Mouse (Mus musculus) midbrain, embryonic 15.5 days (tissue): ENCODE measurements around the gene Gadd45b. TPM values are rescaled to one million over a fixed set of nuclear protein-coding genes. Genes with fewer than 3 reads are reported as not detected.

Experiments
- ATAC-seq: fragments of 200-750 bp; cut with Nextera tagmentation; replicated peaks from 2 replicates; pipeline ENCODE4 v1.8.0; 2017; ENCODE audit warnings: moderate TSS enrichment
- H3K27ac ChIP-seq: fragments of 300-500 bp; sonication (generic); 2 replicates; pipeline ENCODE4 v1.5.1; 2015; ENCODE audit warnings: mild to moderate bottlenecking, inconsistent platforms
- H3K27me3 ChIP-seq: fragments of 300-500 bp; sonication (generic); replicated peaks from 2 replicates; pipeline ENCODE4 v1.6.1; 2015; ENCODE audit warnings: inconsistent platforms
- H3K36me3 ChIP-seq: fragments of 300-500 bp; sonication (generic); replicated peaks from 2 replicates; pipeline ENCODE4 v1.6.1; 2015; ENCODE audit warnings: inconsistent platforms
- H3K4me1 ChIP-seq: fragments of 300-500 bp; sonication (generic); 2 replicates; pipeline ENCODE4 v1.6.1; 2015; ENCODE audit warnings: inconsistent platforms
- H3K4me2 ChIP-seq: fragments of 300-500 bp; sonication (generic); 2 replicates; pipeline ENCODE4 v1.6.1; 2015; ENCODE audit warnings: inconsistent platforms, mild to moderate bottlenecking, moderate library complexity
- H3K4me3 ChIP-seq: fragments of 300-500 bp; sonication (generic); 2 replicates; pipeline ENCODE4 v1.5.1; 2015; ENCODE audit warnings: mild to moderate bottlenecking, inconsistent platforms
- H3K9ac ChIP-seq: fragments of 300-500 bp; sonication (generic); 2 replicates; pipeline ENCODE4 v1.6.1; 2015; ENCODE audit warnings: mild to moderate bottlenecking, inconsistent platforms
- H3K9me3 ChIP-seq: fragments of 300-500 bp; sonication (generic); 2 replicates; pipeline ENCODE4 v1.6.1; 2016; ENCODE audit warnings: inconsistent platforms
- WGBS: fragments of 180-500 bp; shearing (Covaris S2); methylation state at CpG from one replicate; pipeline ENCODE4 v1.1.7; 2015; ENCODE audit warnings: mixed read lengths; 5-methylcytosine and 5-hydroxymethylcytosine counted together
- polyA plus RNA-seq: library from polyadenylated mRNA; unstranded; fragments of >200 nt; fragmentation: Nextera tagmentation; extraction: Ambion mirVana; gene quantifications from 2 replicates; pipeline ENCODE4 v1.2.1, GENCODE M21; 2015

Gene Gadd45b
- polyA plus RNA-seq, 1 experiment from 2014 or later = 5.5 TPM

DNA sequence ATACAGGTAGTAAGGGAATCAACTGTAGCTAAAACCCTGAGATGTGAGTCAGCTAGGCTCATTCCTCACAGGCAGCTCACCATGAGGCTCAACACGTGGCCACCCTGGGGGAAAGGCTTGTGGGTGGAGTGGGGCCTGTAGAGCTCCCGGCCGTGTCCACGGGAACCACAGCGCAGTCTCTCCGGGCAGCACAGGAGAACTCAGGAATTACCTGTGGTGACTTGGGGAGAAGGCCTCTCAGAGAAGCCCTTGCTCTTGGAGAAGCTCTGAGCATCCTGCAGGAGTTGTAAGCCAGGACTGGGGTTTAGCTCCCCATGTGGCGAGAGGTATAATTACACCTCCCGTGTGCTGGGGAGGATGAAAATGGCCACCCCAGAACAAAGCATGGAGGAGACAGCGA, 25.7 kb downstream of the Gadd45b start:
- ATAC-seq = 0 out of 2 replicates have a peak, but pooled peaks have one; percentile 30
- 23% methylated on average over 9 of the region's 9 CpGs for WGBS
- Histone ChIP-seq H3K27ac (no peak overlapping the region), H3K4me3 (no peak overlapping the region), H3K9me3 (no peaks in the 10 kb centered on the region), H3K4me1 (peaks cover 7% of the 10 kb centered on the region), H3K36me3 (no peaks in the 10 kb centered on the region), H3K4me2 (no peak overlapping the region), H3K27me3 (no peaks in the 10 kb centered on the region; the same call in 1 of the 2 replicates), H3K9ac (no peak overlapping the region)

DNA sequence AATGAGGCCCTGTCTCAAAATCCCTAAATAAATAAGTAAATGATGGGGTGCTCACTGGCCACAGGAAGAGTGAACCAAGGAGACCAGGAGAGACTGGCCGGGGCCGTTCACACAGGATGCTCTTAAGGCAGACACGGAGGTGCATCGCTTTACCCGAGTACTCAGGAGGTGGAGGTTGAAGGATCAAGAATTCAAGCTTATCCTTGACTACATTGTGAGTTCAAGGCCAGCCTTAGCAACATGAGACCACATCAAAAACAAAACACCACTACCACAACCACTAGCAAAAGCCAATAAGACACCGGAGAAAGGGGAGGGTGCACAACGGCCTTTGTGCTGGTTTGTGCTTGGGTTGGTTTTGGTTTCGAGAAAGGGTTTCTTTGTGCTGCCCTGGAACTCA, 26.5 kb downstream of the Gadd45b start:
- no peaks in the 10 kb centered on the region for H3K9me3 ChIP-seq
- H3K27ac ChIP-seq = no peak overlapping the region
- peaks cover 7% of the 10 kb centered on the region for H3K4me1 ChIP-seq
- no peak overlapping the region for H3K9ac ChIP-seq
- no peak overlapping the region for H3K4me2 ChIP-seq
- H3K36me3 ChIP-seq = no peaks in the 10 kb centered on the region
- no peak for ATAC-seq
- WGBS = 96% methylated on average over 8 of the region's 8 CpGs
- H3K27me3 ChIP-seq = no peaks in the 10 kb centered on the region
- H3K4me3 ChIP-seq = no peak overlapping the region

DNA sequence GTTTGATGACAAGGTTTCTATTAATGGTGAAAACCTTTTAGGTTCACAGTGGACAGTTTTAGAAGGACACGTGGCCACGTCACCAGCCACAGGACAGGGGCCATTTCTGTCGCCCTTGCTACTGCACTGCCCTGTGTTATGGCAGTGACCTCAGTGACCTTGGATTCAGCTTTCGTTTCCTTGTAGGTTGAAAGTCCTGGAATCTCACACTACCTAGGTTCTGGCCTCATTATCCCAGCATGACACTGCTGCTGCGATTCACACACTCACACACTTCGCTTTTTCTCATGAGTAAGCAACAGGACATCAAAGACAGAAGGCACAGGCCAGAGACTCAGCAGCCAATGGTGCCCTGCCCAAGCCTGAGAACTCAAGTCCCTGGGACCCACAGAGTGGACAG, 27.0 kb downstream of the Gadd45b start:
- Histone ChIP-seq H3K27ac (no peak overlapping the region), H3K36me3 (no peaks in the 10 kb centered on the region), H3K27me3 (no peaks in the 10 kb centered on the region), H3K4me3 (no peak overlapping the region), H3K9me3 (no peaks in the 10 kb centered on the region), H3K4me1 (peaks cover 7% of the 10 kb centered on the region), H3K4me2 (no peak overlapping the region), H3K9ac (no peak overlapping the region)
- 88% methylated on average over 6 of the region's 6 CpGs for WGBS
- no peak for ATAC-seq

DNA sequence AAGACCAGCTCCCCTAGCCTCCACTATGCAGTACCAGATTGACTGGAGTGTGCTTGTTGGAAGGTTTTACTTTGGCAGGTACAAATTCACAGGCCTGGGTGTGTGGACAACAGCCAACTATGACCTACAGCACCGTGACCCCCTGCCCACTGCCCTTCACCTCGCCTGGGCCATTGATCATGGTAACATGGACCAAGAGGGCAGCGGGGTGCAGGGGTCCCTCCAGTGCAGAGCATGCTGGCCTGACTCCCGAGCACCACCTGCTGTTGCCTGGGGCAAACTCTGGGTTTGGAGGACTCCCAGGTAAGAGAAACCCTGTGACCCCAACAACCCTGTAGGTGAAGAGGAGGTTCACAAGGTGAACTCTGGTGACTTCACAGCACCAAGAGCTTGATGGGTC, 27.9 kb downstream of the Gadd45b start:
- H3K27me3 ChIP-seq = no peaks in the 10 kb centered on the region
- H3K9ac ChIP-seq = no peak overlapping the region
- no peak overlapping the region for H3K27ac ChIP-seq
- H3K4me3 ChIP-seq = no peak overlapping the region
- H3K4me1 ChIP-seq = peaks cover 7% of the 10 kb centered on the region
- H3K9me3 ChIP-seq = no peaks in the 10 kb centered on the region
- H3K4me2 ChIP-seq = no peak overlapping the region
- no peaks in the 10 kb centered on the region for H3K36me3 ChIP-seq
- 70% methylated on average over 4 of the region's 4 CpGs for WGBS
- ATAC-seq = no peak

DNA sequence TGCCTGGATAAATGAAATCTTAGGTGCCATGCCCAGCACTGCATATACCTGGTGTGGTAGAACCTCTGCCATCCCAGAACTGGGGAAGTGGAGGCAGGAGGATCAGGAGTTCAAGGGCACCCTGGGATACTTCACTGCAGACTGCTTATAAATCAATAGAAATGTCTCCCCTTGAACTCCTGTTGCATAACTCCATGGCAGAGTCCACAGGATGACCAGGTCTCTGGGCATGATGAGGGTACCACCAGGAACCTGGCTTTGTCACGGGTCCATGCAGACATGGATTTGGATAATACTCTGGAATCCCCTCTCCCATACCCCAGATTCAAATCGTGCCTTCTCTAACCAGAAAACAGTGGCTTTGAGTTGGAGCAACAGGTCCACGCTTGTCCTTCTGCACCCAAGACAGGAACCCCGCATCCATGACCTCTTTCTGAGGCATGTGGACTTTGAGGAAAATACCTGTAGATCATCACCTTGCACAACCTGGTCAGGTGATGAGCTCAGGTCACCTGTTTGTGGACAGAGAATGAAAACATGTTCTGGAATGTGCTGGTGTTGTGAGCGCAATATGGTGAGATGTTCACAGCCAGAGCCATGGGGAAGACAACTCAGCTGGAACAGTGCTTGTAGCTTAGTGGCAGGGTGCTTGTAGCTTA, 29.2 kb downstream of the Gadd45b start:
- Histone ChIP-seq H3K4me3 (no peak overlapping the region), H3K4me2 (no peak overlapping the region), H3K27me3 (no peaks in the 10 kb centered on the region), H3K9me3 (no peaks in the 10 kb centered on the region), H3K9ac (no peak overlapping the region), H3K4me1 (peaks cover 7% of the 10 kb centered on the region), H3K36me3 (no peaks in the 10 kb centered on the region), H3K27ac (no peak overlapping the region)
- no peak for ATAC-seq
- 92% methylated on average over 5 of the region's 5 CpGs for WGBS

DNA sequence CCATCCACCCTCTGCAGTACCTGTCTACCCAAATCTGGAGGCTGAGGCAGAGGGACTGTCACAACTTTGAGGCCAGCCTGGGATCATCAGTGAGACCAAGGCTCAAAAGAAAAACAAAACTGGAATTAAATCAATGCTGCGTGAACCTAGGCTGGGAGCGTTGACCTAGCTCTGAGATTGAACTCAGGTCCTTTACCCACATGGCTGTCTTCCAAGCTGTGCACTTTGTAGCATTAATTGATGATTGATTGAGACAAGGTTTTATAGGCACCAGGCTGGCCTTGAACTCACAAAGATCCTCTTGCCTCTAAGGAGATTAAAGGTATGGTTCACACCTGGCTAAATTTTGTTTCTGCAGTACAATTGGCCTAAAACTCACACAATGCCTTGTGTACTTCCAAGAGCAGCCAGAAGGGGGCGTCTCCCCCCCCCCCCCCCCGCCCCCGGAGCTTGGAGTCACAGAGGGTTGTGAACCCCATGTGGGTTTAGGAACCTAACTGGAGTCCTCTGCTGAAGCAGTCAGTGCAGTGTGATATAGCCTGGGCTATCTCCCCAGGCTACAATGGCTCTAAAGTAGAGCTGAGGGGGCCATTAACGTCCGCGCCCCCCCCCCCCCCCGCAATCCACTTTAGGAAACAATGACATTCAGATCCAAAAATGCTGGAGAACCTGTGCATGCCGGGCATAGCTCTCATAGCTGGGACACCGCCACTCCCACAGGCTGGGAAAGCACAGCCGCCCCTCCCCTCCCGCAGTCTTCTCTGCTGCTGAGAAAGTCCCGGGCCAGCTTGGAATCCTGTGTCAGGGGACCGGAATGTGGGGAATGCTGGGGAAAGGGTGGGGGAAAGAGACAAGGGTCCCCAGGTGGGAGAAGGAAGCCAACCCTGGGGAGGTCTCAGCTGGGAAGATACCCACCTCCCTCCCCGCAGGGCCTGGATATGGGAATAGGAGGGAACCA, 31.0 kb downstream of the Gadd45b start:
- Histone ChIP-seq H3K27me3 (no peaks in the 10 kb centered on the region), H3K9me3 (no peaks in the 10 kb centered on the region), H3K4me3 (no peak overlapping the region), H3K27ac (0 out of 2 replicates have a peak overlapping the region, but pooled peaks have one; percentile 40), H3K9ac (no peak overlapping the region), H3K4me1 (0 out of 2 replicates have a peak, but pooled peaks cover 1% of the 10 kb centered on the region), H3K36me3 (no peaks in the 10 kb centered on the region), H3K4me2 (no peak overlapping the region)
- ATAC-seq = no peak
- 12% methylated on average over 15 of the region's 16 CpGs for WGBS

DNA sequence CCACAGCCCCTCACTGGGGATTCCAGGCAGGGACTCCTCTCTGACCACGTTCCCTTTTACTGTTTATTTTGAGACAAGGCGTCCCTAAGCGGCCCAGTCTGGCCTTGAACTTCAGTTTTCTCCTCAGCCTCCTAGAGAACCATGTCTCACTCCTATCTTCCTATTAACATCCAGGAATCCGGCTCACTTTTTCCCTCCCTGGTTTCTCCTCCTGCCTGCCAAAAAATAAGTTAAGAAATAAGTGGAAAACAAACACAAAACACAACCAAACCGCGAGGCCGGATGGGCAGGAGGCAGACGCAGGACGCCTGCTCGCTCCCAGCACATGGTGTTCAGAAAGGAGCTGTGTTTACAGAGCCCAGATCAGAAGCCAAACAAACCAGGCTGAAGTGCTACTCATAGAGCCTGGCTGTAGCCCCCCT, 32.2 kb downstream of the Gadd45b start:
- ATAC-seq = no peak
- Histone ChIP-seq H3K27ac (no peak overlapping the region), H3K4me3 (no peak overlapping the region), H3K36me3 (no peaks in the 10 kb centered on the region), H3K9me3 (no peaks in the 10 kb centered on the region), H3K27me3 (no peaks in the 10 kb centered on the region), H3K4me1 (no peaks in the 10 kb centered on the region), H3K9ac (no peak overlapping the region), H3K4me2 (no peak overlapping the region)
- WGBS = 49% methylated on average over 10 of the region's 10 CpGs

DNA sequence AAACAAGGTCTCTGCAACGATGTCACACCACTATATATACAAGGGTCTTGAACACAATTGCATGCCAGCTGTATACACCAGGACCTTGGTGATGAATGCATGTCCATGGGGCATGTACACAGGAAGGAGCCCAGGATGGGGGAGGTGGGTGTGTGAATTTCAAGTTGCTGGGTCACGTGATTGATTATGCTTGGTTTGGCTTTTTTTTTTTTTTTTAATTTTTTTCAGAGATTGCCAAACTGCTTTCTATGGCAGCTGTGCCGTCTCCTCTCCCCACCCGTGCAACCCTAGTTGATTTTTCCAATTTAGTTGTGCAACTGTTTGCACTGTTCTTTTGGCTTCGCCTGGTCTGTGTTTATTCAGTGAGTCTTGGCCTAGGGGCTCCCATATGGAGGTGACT, 32.7 kb downstream of the Gadd45b start:
- WGBS = 81% methylated on average over 5 of the region's 5 CpGs
- no peak overlapping the region for H3K4me3 ChIP-seq
- H3K27ac ChIP-seq = no peak overlapping the region
- H3K9ac ChIP-seq = no peak overlapping the region
- H3K4me1 ChIP-seq = no peaks in the 10 kb centered on the region
- no peaks in the 10 kb centered on the region for H3K9me3 ChIP-seq
- H3K27me3 ChIP-seq = no peaks in the 10 kb centered on the region
- no peak for ATAC-seq
- no peak overlapping the region for H3K4me2 ChIP-seq
- H3K36me3 ChIP-seq = no peaks in the 10 kb centered on the region

DNA sequence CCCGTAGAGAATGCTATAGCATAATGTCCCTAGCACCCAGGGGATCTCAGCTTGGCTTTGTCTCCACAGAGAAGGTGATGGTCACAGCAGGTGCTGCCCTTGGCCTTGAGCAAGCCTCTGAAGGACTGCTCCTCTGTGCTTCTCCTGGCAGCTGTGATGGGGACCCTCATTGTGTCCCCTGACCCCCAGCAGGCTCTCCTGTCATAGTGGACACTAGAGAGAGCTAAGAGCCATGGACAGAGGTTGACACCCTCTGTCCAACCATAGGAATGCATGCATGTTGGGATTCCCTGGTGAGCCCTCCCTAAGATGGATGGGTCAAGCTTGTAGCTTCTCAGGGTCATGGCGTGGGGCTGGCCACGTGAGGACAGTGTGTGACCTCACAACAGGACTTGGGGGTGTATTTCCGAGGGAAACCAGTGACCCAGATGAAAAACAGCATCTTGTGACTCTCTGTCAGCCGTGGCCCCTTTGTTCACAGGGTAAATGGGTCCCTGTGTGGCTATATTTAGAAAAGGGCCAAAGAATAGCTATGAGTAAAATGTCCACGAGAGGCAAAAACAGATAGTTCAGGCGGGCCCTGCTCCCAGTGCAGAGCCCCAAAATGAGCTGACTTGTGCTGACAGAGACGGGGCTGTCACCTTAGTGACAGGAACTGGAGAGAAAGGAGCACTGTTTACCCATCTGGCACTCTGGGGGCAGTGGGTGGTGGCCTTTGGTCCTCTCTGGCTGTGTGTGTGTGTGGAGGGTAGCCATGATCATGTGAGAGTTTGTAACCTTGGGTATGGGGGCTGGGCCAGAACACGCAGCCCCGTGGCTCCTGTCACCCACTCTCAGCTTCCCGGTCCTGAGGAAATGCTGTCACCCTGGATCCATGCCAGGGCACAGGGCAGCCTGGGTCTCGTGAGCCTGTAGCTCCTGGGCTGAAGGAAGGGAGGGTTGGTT, 33.4 kb downstream of the Gadd45b start:
- 61% methylated on average over 12 of the region's 12 CpGs for WGBS

DNA sequence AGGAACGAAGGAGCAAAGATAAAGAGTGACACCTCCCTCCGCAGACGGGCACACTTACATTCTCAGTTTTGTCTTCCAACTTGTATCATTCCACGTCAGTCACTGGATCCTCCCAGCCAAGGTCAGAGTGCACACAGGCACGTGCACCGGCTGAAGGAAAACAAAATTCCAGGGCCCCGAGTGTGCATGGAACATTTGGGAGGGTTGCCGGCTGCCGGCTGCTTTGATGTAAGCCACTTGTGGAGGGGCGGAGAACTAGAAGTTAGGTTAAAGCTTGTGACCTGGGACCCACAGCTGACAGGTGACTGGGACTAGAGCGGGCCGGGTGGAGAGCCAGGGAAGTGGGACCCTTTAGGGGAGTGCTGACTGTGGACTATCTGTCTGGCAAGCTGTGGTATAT, 36.4 kb downstream of the Gadd45b start:
- H3K27me3 ChIP-seq = no peaks in the 10 kb centered on the region
- H3K4me1 ChIP-seq = no peaks in the 10 kb centered on the region
- no peaks in the 10 kb centered on the region for H3K36me3 ChIP-seq
- WGBS = 62% methylated on average over 12 of the region's 12 CpGs
- no peak overlapping the region for H3K27ac ChIP-seq
- H3K4me3 ChIP-seq = no peak overlapping the region
- no peak overlapping the region for H3K4me2 ChIP-seq
- no peak overlapping the region for H3K9ac ChIP-seq
- ATAC-seq = no peak
- H3K9me3 ChIP-seq = no peaks in the 10 kb centered on the region

More for the DNA sequence above, 33.4 kb downstream of the Gadd45b start:
- H3K36me3 ChIP-seq = no peaks in the 10 kb centered on the region
- no peak overlapping the region for H3K4me3 ChIP-seq
- H3K27me3 ChIP-seq = no peaks in the 10 kb centered on the region
- H3K9ac ChIP-seq = no peak overlapping the region
- H3K27ac ChIP-seq = no peak overlapping the region
- H3K9me3 ChIP-seq = no peaks in the 10 kb centered on the region
- H3K4me2 ChIP-seq = no peak overlapping the region
- no peaks in the 10 kb centered on the region for H3K4me1 ChIP-seq
- no peak for ATAC-seq

DNA sequence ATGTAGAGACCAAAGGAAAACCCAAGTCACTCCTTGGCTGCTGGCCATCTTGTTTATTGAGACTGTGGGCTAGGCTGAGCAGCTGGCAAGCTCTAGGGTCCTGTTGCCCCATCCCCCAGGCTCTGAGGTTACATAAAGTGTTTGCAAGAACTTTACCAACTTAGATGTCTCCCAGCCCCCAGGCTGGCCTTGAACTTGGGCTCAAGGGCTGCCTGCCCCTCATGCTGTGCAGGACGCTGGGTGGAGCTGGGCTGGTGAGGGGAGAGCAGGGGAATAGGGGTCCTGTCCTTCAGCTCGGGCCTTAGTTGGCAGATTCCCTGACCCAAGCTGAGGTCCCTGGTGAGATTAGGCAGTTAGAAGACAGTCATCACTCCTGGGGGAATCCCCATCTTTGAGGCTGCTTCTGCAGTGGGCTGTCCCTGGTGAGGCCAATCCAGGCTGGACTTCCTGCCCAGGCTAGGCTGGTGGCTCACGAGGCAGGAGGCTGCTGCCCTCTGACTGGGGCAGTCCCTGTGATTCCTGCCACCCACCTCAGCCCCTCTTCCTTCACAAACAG, 37.3 kb downstream of the Gadd45b start:
- no peak overlapping the region for H3K4me2 ChIP-seq
- WGBS = 59% methylated on average over 3 of the region's 3 CpGs
- no peaks in the 10 kb centered on the region for H3K4me1 ChIP-seq
- no peaks in the 10 kb centered on the region for H3K36me3 ChIP-seq
- no peak overlapping the region for H3K4me3 ChIP-seq
- H3K27ac ChIP-seq = no peak overlapping the region
- ATAC-seq = no peak
- H3K9me3 ChIP-seq = no peaks in the 10 kb centered on the region
- no peaks in the 10 kb centered on the region for H3K27me3 ChIP-seq
- no peak overlapping the region for H3K9ac ChIP-seq
